Mouse (Mus musculus): ENCODE data around the gene Peli2.

Peli2 gene

GRCm38 (mm10) chr14:48124816-48125215 lies 4.2 kb downstream of the Peli2 start:
- intact Hi-C loops (cut with DNase I) = no loop called here

GRCm38 (mm10) chr14:48125971-48126370 lies 5.3 kb downstream of the Peli2 start:
- intact Hi-C loops (cut with DNase I) = no loop called here

- intact Hi-C loops (cut with DNase I) = no loop called here
These were observed 6.3 kb downstream of the Peli2 start for GRCm38 (mm10) chr14:48126931-48127330.

GRCm38 (mm10) chr14:48127609-48128185 lies 7.1 kb downstream of the Peli2 start:
- intact Hi-C loops (cut with DNase I) = no loop called here

GRCm38 (mm10) chr14:48128701-48129100 lies 8.1 kb downstream of the Peli2 start:
- intact Hi-C loops (cut with DNase I) = no loop called here

- intact Hi-C loops (cut with DNase I) = no loop called here
These were observed 9.4 kb downstream of the Peli2 start for GRCm38 (mm10) chr14:48130021-48130420.

- intact Hi-C loops (cut with DNase I) = no loop called here
These were observed 10.3 kb downstream of the Peli2 start for GRCm38 (mm10) chr14:48130761-48131575.

GRCm38 (mm10) chr14:48131576-48131922 lies 10.9 kb downstream of the Peli2 start:
- intact Hi-C loops (cut with DNase I) = no loop called here

- intact Hi-C loops (cut with DNase I) = no loop called here
These were observed 11.6 kb downstream of the Peli2 start for GRCm38 (mm10) chr14:48132241-48132640.

- intact Hi-C loops (cut with DNase I) = no loop called here
These were observed 12.5 kb downstream of the Peli2 start for GRCm38 (mm10) chr14:48132865-48133802.

GRCm38 (mm10) chr14:48134344-48134743 lies 13.7 kb downstream of the Peli2 start:
- intact Hi-C loops (cut with DNase I) = no loop called here

- intact Hi-C loops (cut with DNase I) = loop anchor here (5.0 kb wide), 1 partner anchor 221 kb away; no protein-coding TSS in a partner anchor
These were observed 15.3 kb downstream of the Peli2 start for GRCm38 (mm10) chr14:48135816-48136345.

- intact Hi-C loops (cut with DNase I) = loop anchor here (5.0 kb wide), 1 partner anchor 220 kb away; no protein-coding TSS in a partner anchor
These were observed 17.1 kb downstream of the Peli2 start for GRCm38 (mm10) chr14:48137731-48138130.

- intact Hi-C loops (cut with DNase I) = loop anchor here (5.0 kb wide), 1 partner anchor 219 kb away; no protein-coding TSS in a partner anchor
These were observed 17.5 kb downstream of the Peli2 start for GRCm38 (mm10) chr14:48138138-48138537.

- intact Hi-C loops (cut with DNase I) = loop anchor here (5.0 kb wide), 1 partner anchor 218 kb away; no protein-coding TSS in a partner anchor
These were observed 18.8 kb downstream of the Peli2 start for GRCm38 (mm10) chr14:48139409-48139808.

GRCm38 (mm10) chr14:48141694-48142093 lies 21.1 kb downstream of the Peli2 start:
- intact Hi-C loops (cut with DNase I) = no loop called here

- intact Hi-C loops (cut with DNase I) = no loop called here
These were observed 22.1 kb downstream of the Peli2 start for GRCm38 (mm10) chr14:48142696-48143095.

GRCm38 (mm10) chr14:48143141-48143540 lies 22.5 kb downstream of the Peli2 start:
- intact Hi-C loops (cut with DNase I) = no loop called here

- intact Hi-C loops (cut with DNase I) = no loop called here
These were observed 23.7 kb downstream of the Peli2 start for GRCm38 (mm10) chr14:48144330-48144729.

GRCm38 (mm10) chr14:48147688-48148087 lies 27.1 kb downstream of the Peli2 start:
- intact Hi-C loops (cut with DNase I) = loop anchor here (5.0 kb wide), 1 partner anchor 395 kb away; no protein-coding TSS in a partner anchor

GRCm38 (mm10) chr14:48148615-48149014 lies 28.0 kb downstream of the Peli2 start:
- intact Hi-C loops (cut with DNase I) = loop anchor here (5.0 kb wide), 1 partner anchor 396 kb away; no protein-coding TSS in a partner anchor
